In genomic region chr19:42158246-42159017, GRCm38 (mm10) we compare ENCODE assay signal across 11 mouse cellular contexts. TPM values are rescaled to one million over a fixed set of nuclear protein-coding genes. Genes with fewer than 3 reads are reported as not detected.
DNase-seq lines count a peak whose midpoint lies in the region; ATAC-seq lines count a peak whose summit lies in the region.
"Had no signal": no experiment of that assay in that cellular context is flagged by ENCODE, and none has a peak within 500 bp of the region (broad histone marks: within the 10 kb centered on the region; RNA-seq: fewer than 3 reads in every experiment).

No protein-coding gene starts in this region.

- 0 out of 2 replicates have a peak overlapping the region, but pooled peaks have one; percentile 27 for H3K9ac ChIP-seq in heart, embryonic 14.5 days (ENCODE audit: low read length)
- H3K9ac ChIP-seq in midbrain, embryonic 12.5 days (replicated peaks) = no peak overlapping the region
- H3K9ac ChIP-seq in midbrain, embryonic 15.5 days = no peak overlapping the region
- no peak overlapping the region for H3K9ac ChIP-seq in forebrain, embryonic 16.5 days (replicated peaks; ENCODE audit: low read depth, low read length)
- H3K9ac ChIP-seq: limb, embryonic 13.5 days had no signal

- no peak for ATAC-seq in heart, embryonic 14.5 days (ENCODE audit: insufficient number of reproducible peaks, insufficient read depth, low FRiP score, low read depth)
- ATAC-seq in midbrain, embryonic 12.5 days (ENCODE audit: low FRiP score, low read depth) = no peak
- no peak for ATAC-seq in midbrain, embryonic 15.5 days (replicated peaks)
- peak; percentile 31 for ATAC-seq in granulocyte monocyte progenitor cell, adult 5-6 weeks (replicated peaks; ENCODE audit: poor library complexity, severe bottlenecking)
- ATAC-seq in megakaryocyte-erythroid progenitor cell, adult 5-6 weeks (replicated peaks; ENCODE audit: low FRiP score, low TSS enrichment, poor library complexity, severe bottlenecking) = peak; percentile 73
- ATAC-seq in forebrain, embryonic 16.5 days = no peak

- peak overlapping the region in 1 of 2 experiments; percentile 19; a peak in 1 of 4 replicates for H3K27ac ChIP-seq in heart, embryonic 14.5 days (replicated peaks in 1 of 2; ENCODE audit: control insufficient read depth in 1 of 2, insufficient read depth in 1 of 2, low read depth in 2 of 2, low read length in 2 of 2)
- peak overlapping the region; percentile 46; the same call in 1 of the 2 replicates for H3K27ac ChIP-seq in midbrain, embryonic 12.5 days (replicated peaks)
- no peak overlapping the region for H3K27ac ChIP-seq in midbrain, embryonic 15.5 days
- no peak overlapping the region for H3K27ac ChIP-seq in forebrain, embryonic 16.5 days (ENCODE audit: low read length)
- H3K27ac ChIP-seq: limb, embryonic 13.5 days had no signal

- DNase-seq in heart, adult 8-10 months (ENCODE audit: low spot score) = no peak
- DNase-seq in adrenal gland, adult (ENCODE audit: inconsistent age in 2 of 2, low spot score in 1 of 2) = no peak
- DNase-seq: cerebellum, adult 9-11 months; gastrocnemius, postnatal 36 days had no signal

- H3K4me1 ChIP-seq in heart, embryonic 14.5 days (ENCODE audit: control insufficient read depth in 2 of 2, insufficient read depth in 2 of 2, low read length in 2 of 2) = peaks cover 4 to 6% of the 10 kb centered on the region in 2 experiments; a peak in 3 of 4 replicates
- H3K4me1 ChIP-seq in midbrain, embryonic 12.5 days = no peaks in the 10 kb centered on the region
- no peaks in the 10 kb centered on the region for H3K4me1 ChIP-seq in midbrain, embryonic 15.5 days
- H3K4me1 ChIP-seq in forebrain, embryonic 16.5 days (replicated peaks; ENCODE audit: control insufficient read depth, insufficient read depth, low read length) = no peaks in the 10 kb centered on the region

- H3K27me3 ChIP-seq in heart, embryonic 14.5 days (ENCODE audit: control insufficient read depth, insufficient read depth, low read length) = no peaks in the 10 kb centered on the region
- no peaks in the 10 kb centered on the region for H3K27me3 ChIP-seq in midbrain, embryonic 12.5 days
- H3K27me3 ChIP-seq in midbrain, embryonic 15.5 days (replicated peaks) = no peaks in the 10 kb centered on the region
- 0 out of 2 replicates have a peak, but pooled peaks cover 2% of the 10 kb centered on the region for H3K27me3 ChIP-seq in forebrain, embryonic 16.5 days (replicated peaks; ENCODE audit: control insufficient read depth, insufficient read depth, low read length)
- H3K27me3 ChIP-seq: limb, embryonic 13.5 days had no signal

- no peaks in the 10 kb centered on the region for H3K9me3 ChIP-seq in heart, embryonic 14.5 days (ENCODE audit: control insufficient read depth, low read length)
- H3K9me3 ChIP-seq in midbrain, embryonic 12.5 days = no peaks in the 10 kb centered on the region
- H3K9me3 ChIP-seq in midbrain, embryonic 15.5 days = no peaks in the 10 kb centered on the region
- no peaks in the 10 kb centered on the region for H3K9me3 ChIP-seq in forebrain, embryonic 16.5 days (ENCODE audit: control insufficient read depth, low read length)
- H3K9me3 ChIP-seq: limb, embryonic 13.5 days had no signal

- WGBS in heart, embryonic 14.5 days = 17% methylated on average over 13 of the region's 13 CpGs
- WGBS in midbrain, embryonic 12.5 days = 68% methylated on average over 13 of the region's 13 CpGs
- WGBS in midbrain, embryonic 15.5 days = 62% methylated on average over 13 of the region's 13 CpGs
- WGBS in forebrain, embryonic 16.5 days = 73% methylated on average over 13 of the region's 13 CpGs

- no peaks in the 10 kb centered on the region for H3K36me3 ChIP-seq in heart, embryonic 14.5 days (ENCODE audit: control insufficient read depth, insufficient read depth, low read length)
- no peaks in the 10 kb centered on the region for H3K36me3 ChIP-seq in midbrain, embryonic 12.5 days
- no peaks in the 10 kb centered on the region for H3K36me3 ChIP-seq in midbrain, embryonic 15.5 days (replicated peaks)
- no peaks in the 10 kb centered on the region for H3K36me3 ChIP-seq in forebrain, embryonic 16.5 days (ENCODE audit: control insufficient read depth, insufficient read depth)
- H3K36me3 ChIP-seq: limb, embryonic 13.5 days had no signal

- H3K4me2 ChIP-seq in heart, embryonic 14.5 days (ENCODE audit: low read length) = no peak overlapping the region
- H3K4me2 ChIP-seq in midbrain, embryonic 12.5 days (replicated peaks) = no peak overlapping the region
- no peak overlapping the region for H3K4me2 ChIP-seq in midbrain, embryonic 15.5 days
- no peak overlapping the region for H3K4me2 ChIP-seq in forebrain, embryonic 16.5 days (ENCODE audit: low read length)
- H3K4me2 ChIP-seq: limb, embryonic 13.5 days had no signal

- no peak overlapping the region for H3K4me3 ChIP-seq in heart, embryonic 14.5 days (ENCODE audit: control insufficient read depth in 1 of 2, insufficient read depth in 1 of 2, low read depth in 1 of 2, low read length in 2 of 2)
- H3K4me3 ChIP-seq in midbrain, embryonic 12.5 days = no peak overlapping the region
- no peak overlapping the region for H3K4me3 ChIP-seq in midbrain, embryonic 15.5 days
- no peak overlapping the region for H3K4me3 ChIP-seq in forebrain, embryonic 16.5 days (replicated peaks; ENCODE audit: low read length)
- H3K4me3 ChIP-seq: limb, embryonic 13.5 days had no signal

RNA-seq across cellular contexts. Expression of gene Zfyve27, which starts 5.3 kb away (rescaled TPM):
- 14.7 and 15.7 TPM in 2 replicates for polyA plus RNA-seq in heart, embryonic 14.5 days (2014; fragmentation: Nextera tagmentation; extraction: Ambion mirVana)
- 10 to 100 TPM; 16.8 to 25.4 (median 21.6) TPM for total RNA-seq in heart, adult 8-10 months (2022)
- 53.3 and 55.5 TPM in 2 replicates for polyA plus RNA-seq in midbrain, embryonic 12.5 days (2016; fragmentation: Nextera tagmentation; extraction: Ambion mirVana)
- 70.3 and 74.2 TPM in 2 replicates for polyA plus RNA-seq in midbrain, embryonic 15.5 days (2015; fragmentation: Nextera tagmentation; extraction: Ambion mirVana)
- total RNA-seq in granulocyte monocyte progenitor cell, adult 5-6 weeks (2014; fragmentation: Nextera tagmentation) = 34.6 and 35.5 TPM in 2 replicates
- 21.1 and 26.4 TPM in 2 replicates for total RNA-seq in granulocyte monocyte progenitor cell, adult 5-6 weeks (2017)
- 19.4 and 30.4 TPM in 2 replicates for total RNA-seq in megakaryocyte-erythroid progenitor cell, adult 5-6 weeks (2014; fragmentation: Nextera tagmentation)
- 10.7 and 13.4 TPM in 2 replicates for total RNA-seq in megakaryocyte-erythroid progenitor cell, adult 5-6 weeks (2017)
- 65.4 and 78.7 TPM in 2 replicates for polyA plus RNA-seq in forebrain, embryonic 16.5 days (2015; fragmentation: Nextera tagmentation; extraction: Ambion mirVana)

RNA-seq across cellular contexts. Expression of gene Marveld1, which starts 11.2 kb away (rescaled TPM):
- polyA plus RNA-seq in heart, embryonic 14.5 days (2014; fragmentation: Nextera tagmentation; extraction: Ambion mirVana) = 17.8 and 25.0 TPM in 2 replicates
- total RNA-seq in heart, adult 8-10 months (2022) = 10 to 100 TPM; 19.4 to 22.3 (median 20.0) TPM
- 4.2 and 4.8 TPM in 2 replicates for polyA plus RNA-seq in midbrain, embryonic 12.5 days (2016; fragmentation: Nextera tagmentation; extraction: Ambion mirVana)
- 2.9 and 4.6 TPM in 2 replicates for polyA plus RNA-seq in midbrain, embryonic 15.5 days (2015; fragmentation: Nextera tagmentation; extraction: Ambion mirVana)
- 15.1 and 19.7 TPM in 2 replicates for total RNA-seq in granulocyte monocyte progenitor cell, adult 5-6 weeks (2014; fragmentation: Nextera tagmentation)
- total RNA-seq in granulocyte monocyte progenitor cell, adult 5-6 weeks (2017) = 13.2 and 13.9 TPM in 2 replicates
- total RNA-seq in megakaryocyte-erythroid progenitor cell, adult 5-6 weeks (2014; fragmentation: Nextera tagmentation) = 3.3 and 6.1 TPM in 2 replicates
- total RNA-seq in megakaryocyte-erythroid progenitor cell, adult 5-6 weeks (2017) = 4.5 and 5.8 TPM in 2 replicates
- polyA plus RNA-seq in forebrain, embryonic 16.5 days (2015; fragmentation: Nextera tagmentation; extraction: Ambion mirVana) = 1.5 and 2.0 TPM in 2 replicates

RNA-seq across cellular contexts. Expression of gene Avpi1, which starts 29.6 kb away (rescaled TPM):
- polyA plus RNA-seq in heart, embryonic 14.5 days (2014; fragmentation: Nextera tagmentation; extraction: Ambion mirVana) = 36.0 and 38.2 TPM in 2 replicates
- 10 to 100 TPM; 11.1 to 16.5 (median 13.6) TPM for total RNA-seq in heart, adult 8-10 months (2022)
- 9.1 TPM in 2 replicates for polyA plus RNA-seq in midbrain, embryonic 12.5 days (2016; fragmentation: Nextera tagmentation; extraction: Ambion mirVana)
- 6.3 and 7.3 TPM in 2 replicates for polyA plus RNA-seq in midbrain, embryonic 15.5 days (2015; fragmentation: Nextera tagmentation; extraction: Ambion mirVana)
- total RNA-seq in granulocyte monocyte progenitor cell, adult 5-6 weeks (2014; fragmentation: Nextera tagmentation) = 9.9 and 12.0 TPM in 2 replicates
- 4.5 and 10.7 TPM in 2 replicates for total RNA-seq in granulocyte monocyte progenitor cell, adult 5-6 weeks (2017)
- 2.2 and 6.1 TPM in 2 replicates for total RNA-seq in megakaryocyte-erythroid progenitor cell, adult 5-6 weeks (2014; fragmentation: Nextera tagmentation)
- total RNA-seq in megakaryocyte-erythroid progenitor cell, adult 5-6 weeks (2017) = 4.6 TPM in 1 of 2 replicates, not detected in the other
- 7.4 and 7.5 TPM in 2 replicates for polyA plus RNA-seq in forebrain, embryonic 16.5 days (2015; fragmentation: Nextera tagmentation; extraction: Ambion mirVana)

RNA-seq across cellular contexts. Expression of gene Sfrp5, which starts 43.6 kb away (rescaled TPM):
- polyA plus RNA-seq in heart, embryonic 14.5 days (2014; fragmentation: Nextera tagmentation; extraction: Ambion mirVana) = 4.3 and 4.4 TPM in 2 replicates
- 10 to 100 TPM in 1 of 4 experiments, 1 to 10 TPM in 3; 5.6 to 11.1 (median 6.1) TPM for total RNA-seq in heart, adult 8-10 months (2022)
- polyA plus RNA-seq in midbrain, embryonic 12.5 days (2016; fragmentation: Nextera tagmentation; extraction: Ambion mirVana) = not detected in 2 replicates
- 1.1 and 1.3 TPM in 2 replicates for polyA plus RNA-seq in midbrain, embryonic 15.5 days (2015; fragmentation: Nextera tagmentation; extraction: Ambion mirVana)
- total RNA-seq in granulocyte monocyte progenitor cell, adult 5-6 weeks (2014; fragmentation: Nextera tagmentation) = not detected in 2 replicates
- total RNA-seq in granulocyte monocyte progenitor cell, adult 5-6 weeks (2017) = not detected in 2 replicates
- total RNA-seq in megakaryocyte-erythroid progenitor cell, adult 5-6 weeks (2014; fragmentation: Nextera tagmentation) = not detected in 2 replicates
- not detected in 2 replicates for total RNA-seq in megakaryocyte-erythroid progenitor cell, adult 5-6 weeks (2017)
- 1.2 and 1.5 TPM in 2 replicates for polyA plus RNA-seq in forebrain, embryonic 16.5 days (2015; fragmentation: Nextera tagmentation; extraction: Ambion mirVana)

Comparison
In these comparisons a context has a peak if more than half of its experiments do, and no peak if none do; other contexts are left out.
1. ATAC-seq: peak in granulocyte monocyte progenitor cell, adult 5-6 weeks (single experiment) and megakaryocyte-erythroid progenitor cell, adult 5-6 weeks (single experiment); none in heart, embryonic 14.5 days (single experiment), midbrain, embryonic 12.5 days (single experiment), midbrain, embryonic 15.5 days (single experiment) and forebrain, embryonic 16.5 days (single experiment).